Comparison of ENCODE assay signal across 30 mouse cellular contexts in genomic region chr1:76896152-76896864, GRCm38 (mm10).
DNase-seq lines count a peak whose midpoint lies in the region; ATAC-seq and TF ChIP-seq lines count a peak whose summit lies in the region.
"Had no signal": no experiment of that assay in that cellular context is flagged by ENCODE, and none has a peak within 500 bp of the region (broad histone marks: within the 10 kb centered on the region; RNA-seq: fewer than 3 reads in every experiment).

No protein-coding gene starts in this region.

- no peaks in the 10 kb centered on the region for H3K27me3 ChIP-seq in midbrain, embryonic 11.5 days (ENCODE audit: control insufficient read depth, insufficient read depth, low read length)
- H3K27me3 ChIP-seq in midbrain, postnatal 0 days (ENCODE audit: insufficient read depth, low read length), result no peaks in the 10 kb centered on the region
- H3K27me3 ChIP-seq in embryonic facial prominence, embryonic 12.5 days, result no peaks in the 10 kb centered on the region
- no peaks in the 10 kb centered on the region for H3K27me3 ChIP-seq in limb, embryonic 11.5 days (ENCODE audit: control insufficient read depth, insufficient read depth, low read length)
- no peaks in the 10 kb centered on the region for H3K27me3 ChIP-seq in liver, postnatal 0 days (ENCODE audit: insufficient read depth, low read length)
- H3K27me3 ChIP-seq in liver, embryonic 12.5 days (replicated peaks), result no peaks in the 10 kb centered on the region
- H3K27me3 ChIP-seq: heart, embryonic 13.5 days; hindbrain, embryonic 15.5 days; intestine, embryonic 15.5 days; megakaryocyte, embryonic 14.5 days; midbrain, embryonic 15.5 days; neural tube, embryonic 13.5 days had no signal

- no peak for TF ChIP-seq EP300 in liver, postnatal 0 days (IDR thresholded peaks at IDR 0.05; ENCODE audit: low read depth)

- TF ChIP-seq CTCF in midbrain, postnatal 0 days (IDR thresholded peaks at IDR 0.05), result no peak
- no peak for TF ChIP-seq CTCF in liver, postnatal 0 days (IDR thresholded peaks at IDR 0.05; ENCODE audit: low read depth)

- no peak overlapping the region for H3K9ac ChIP-seq in midbrain, embryonic 11.5 days (ENCODE audit: low read length)
- no peak overlapping the region for H3K9ac ChIP-seq in midbrain, postnatal 0 days (replicated peaks; ENCODE audit: low read length, poor library complexity, severe bottlenecking)
- no peak overlapping the region for H3K9ac ChIP-seq in embryonic facial prominence, embryonic 12.5 days
- peak overlapping the region; percentile 30; the same call in 1 of the 2 replicates for H3K9ac ChIP-seq in limb, embryonic 11.5 days (ENCODE audit: low read length)
- H3K9ac ChIP-seq in liver, postnatal 0 days (replicated peaks), result no peak overlapping the region
- H3K9ac ChIP-seq in liver, embryonic 12.5 days, result no peak overlapping the region
- H3K9ac ChIP-seq: forebrain, postnatal 0 days; heart, embryonic 13.5 days; hindbrain, embryonic 15.5 days; intestine, embryonic 15.5 days; midbrain, embryonic 15.5 days; neural tube, embryonic 13.5 days had no signal

- no peak overlapping the region for H3K4me2 ChIP-seq in midbrain, embryonic 11.5 days
- H3K4me2 ChIP-seq in midbrain, postnatal 0 days (ENCODE audit: low read depth, low read length, poor library complexity, severe bottlenecking), result no peak overlapping the region
- H3K4me2 ChIP-seq in embryonic facial prominence, embryonic 12.5 days (replicated peaks), result peak overlapping the region; percentile 13; the same call in 1 of the 2 replicates
- peak overlapping the region; percentile 20; the same call in 1 of the 2 replicates for H3K4me2 ChIP-seq in limb, embryonic 11.5 days (ENCODE audit: low read depth, severe bottlenecking)
- H3K4me2 ChIP-seq in liver, postnatal 0 days (ENCODE audit: low read depth, low read length), result no peak overlapping the region
- no peak overlapping the region for H3K4me2 ChIP-seq in liver, embryonic 12.5 days
- H3K4me2 ChIP-seq: heart, embryonic 13.5 days; hindbrain, embryonic 15.5 days; intestine, embryonic 15.5 days; liver, embryonic 11.5 days; midbrain, embryonic 15.5 days; neural tube, embryonic 13.5 days had no signal

- ATAC-seq in midbrain, embryonic 11.5 days (ENCODE audit: low FRiP score), result no peak
- no peak for ATAC-seq in midbrain, postnatal 0 days (ENCODE audit: low FRiP score)
- ATAC-seq in embryonic facial prominence, embryonic 12.5 days (ENCODE audit: insufficient number of reproducible peaks, insufficient read depth, low FRiP score, low TSS enrichment), result no peak
- 0 out of 2 replicates have a peak, but pooled peaks have one; percentile 44 for ATAC-seq in limb, embryonic 11.5 days (ENCODE audit: insufficient number of reproducible peaks, low FRiP score, low TSS enrichment, low read depth)
- no peak for ATAC-seq in liver, postnatal 0 days
- ATAC-seq in liver, embryonic 12.5 days, result no peak
- ATAC-seq: forebrain, postnatal 0 days; intestine, embryonic 15.5 days; midbrain, embryonic 15.5 days; Patski had no signal

- WGBS in midbrain, embryonic 11.5 days, result 59% methylated on average over 17 of the region's 17 CpGs
- WGBS in midbrain, postnatal 0 days, result 57% methylated on average over 17 of the region's 17 CpGs
- 26% methylated on average over 17 of the region's 17 CpGs for WGBS in embryonic facial prominence, embryonic 12.5 days
- 16% methylated on average over 17 of the region's 17 CpGs for WGBS in limb, embryonic 11.5 days
- 79% methylated on average over 17 of the region's 17 CpGs for WGBS in liver, postnatal 0 days (ENCODE audit: insufficient replicate concordance)
- 73% methylated on average over 17 of the region's 17 CpGs for WGBS in liver, embryonic 12.5 days (ENCODE audit: insufficient replicate concordance)

- no peaks in the 10 kb centered on the region for H3K36me3 ChIP-seq in midbrain, embryonic 11.5 days (ENCODE audit: control insufficient read depth, insufficient read depth, low read length)
- H3K36me3 ChIP-seq in midbrain, postnatal 0 days (ENCODE audit: insufficient read depth, low read length), result no peaks in the 10 kb centered on the region
- no peaks in the 10 kb centered on the region for H3K36me3 ChIP-seq in embryonic facial prominence, embryonic 12.5 days
- H3K36me3 ChIP-seq in limb, embryonic 11.5 days (ENCODE audit: control insufficient read depth, insufficient read depth, low read length), result no peaks in the 10 kb centered on the region
- H3K36me3 ChIP-seq in liver, postnatal 0 days (replicated peaks; ENCODE audit: insufficient read depth, low read length), result no peaks in the 10 kb centered on the region
- H3K36me3 ChIP-seq in liver, embryonic 12.5 days, result no peaks in the 10 kb centered on the region
- H3K36me3 ChIP-seq: heart, embryonic 13.5 days; hindbrain, embryonic 15.5 days; intestine, embryonic 15.5 days; midbrain, embryonic 15.5 days; neural tube, embryonic 13.5 days had no signal

- peak; percentile 78 for DNase-seq in midbrain, embryonic 11.5 days (ENCODE audit: low spot score, missing footprints)
- DNase-seq in midbrain, postnatal 0 days (ENCODE audit: low spot score), result no peak
- DNase-seq in limb, embryonic 11.5 days (ENCODE audit: low spot score), result peak; percentile 70
- DNase-seq in liver, postnatal 0 days, result no peak
- DNase-seq in adrenal gland, postnatal 4 days (ENCODE audit: low spot score in 2 of 2), result no peak
- DNase-seq in heart, postnatal 10 days, result no peak
- DNase-seq: adrenal gland, adult 2 months; cerebellum, adult 18-20 months; cerebellum, postnatal 14 days; forebrain, postnatal 0 days; gastrocnemius, postnatal 25 days; heart, adult 2 months; kidney, adult 8-10 months; kidney, postnatal 10 days; lung, adult 2 months; lung, postnatal 14 days; right cerebral cortex, adult 18-20 months; thymus, adult 2 months; thymus, postnatal 4 days had no signal

- intact Hi-C loops in heart, postnatal 10 days (cut with DNase I), result no loop called here

- H3K9me3 ChIP-seq in midbrain, embryonic 11.5 days (ENCODE audit: control insufficient read depth, low read length), result no peaks in the 10 kb centered on the region
- no peaks in the 10 kb centered on the region for H3K9me3 ChIP-seq in midbrain, postnatal 0 days (ENCODE audit: low read length)
- H3K9me3 ChIP-seq in embryonic facial prominence, embryonic 12.5 days, result no peaks in the 10 kb centered on the region
- H3K9me3 ChIP-seq in limb, embryonic 11.5 days (ENCODE audit: control insufficient read depth, low read length), result no peaks in the 10 kb centered on the region
- H3K9me3 ChIP-seq in liver, postnatal 0 days (ENCODE audit: low read length), result no peaks in the 10 kb centered on the region
- H3K9me3 ChIP-seq in liver, embryonic 12.5 days (replicated peaks), result no peaks in the 10 kb centered on the region
- H3K9me3 ChIP-seq: heart, embryonic 13.5 days; hindbrain, embryonic 15.5 days; intestine, embryonic 15.5 days; midbrain, embryonic 15.5 days; neural tube, embryonic 13.5 days had no signal

- H3K27ac ChIP-seq in midbrain, embryonic 11.5 days (ENCODE audit: low read depth, low read length), result no peak overlapping the region
- H3K27ac ChIP-seq in midbrain, postnatal 0 days (ENCODE audit: low read depth, low read length), result no peak overlapping the region
- peak overlapping the region; percentile 73 for H3K27ac ChIP-seq in embryonic facial prominence, embryonic 12.5 days
- H3K27ac ChIP-seq in limb, embryonic 11.5 days (replicated peaks; ENCODE audit: low read depth, low read length), result peak overlapping the region; percentile 77
- H3K27ac ChIP-seq in liver, postnatal 0 days (ENCODE audit: low read depth), result no peak overlapping the region
- H3K27ac ChIP-seq in liver, embryonic 12.5 days, result no peak overlapping the region
- H3K27ac ChIP-seq: heart, adult 2 months; heart, embryonic 13.5 days; hindbrain, embryonic 15.5 days; intestine, embryonic 15.5 days; midbrain, embryonic 15.5 days; neural tube, embryonic 13.5 days had no signal

- H3K4me1 ChIP-seq in midbrain, embryonic 11.5 days (ENCODE audit: control insufficient read depth, insufficient read depth, low read length), result no peaks in the 10 kb centered on the region
- H3K4me1 ChIP-seq in midbrain, postnatal 0 days (ENCODE audit: insufficient read depth, low read length), result no peaks in the 10 kb centered on the region
- peaks cover 22% of the 10 kb centered on the region for H3K4me1 ChIP-seq in embryonic facial prominence, embryonic 12.5 days
- H3K4me1 ChIP-seq in limb, embryonic 11.5 days (ENCODE audit: control insufficient read depth, insufficient read depth, low read length), result peaks cover 18% of the 10 kb centered on the region
- H3K4me1 ChIP-seq in liver, postnatal 0 days (ENCODE audit: insufficient read depth), result no peaks in the 10 kb centered on the region
- no peaks in the 10 kb centered on the region for H3K4me1 ChIP-seq in liver, embryonic 12.5 days
- H3K4me1 ChIP-seq: heart, embryonic 13.5 days; hindbrain, embryonic 15.5 days; intestine, embryonic 15.5 days; megakaryocyte, embryonic 14.5 days; midbrain, embryonic 15.5 days; neural tube, embryonic 13.5 days had no signal

- H3K4me3 ChIP-seq in midbrain, embryonic 11.5 days (ENCODE audit: low read depth, low read length), result no peak overlapping the region
- H3K4me3 ChIP-seq in midbrain, postnatal 0 days (ENCODE audit: low read depth, low read length), result no peak overlapping the region
- H3K4me3 ChIP-seq in embryonic facial prominence, embryonic 12.5 days, result no peak overlapping the region
- H3K4me3 ChIP-seq in limb, embryonic 11.5 days (ENCODE audit: low read depth, low read length), result no peak overlapping the region
- H3K4me3 ChIP-seq in liver, postnatal 0 days (ENCODE audit: low read depth, low read length), result no peak overlapping the region
- no peak overlapping the region for H3K4me3 ChIP-seq in liver, embryonic 12.5 days
- H3K4me3 ChIP-seq: heart, adult 2 months; heart, embryonic 13.5 days; hindbrain, embryonic 15.5 days; intestine, embryonic 15.5 days; megakaryocyte, embryonic 14.5 days; midbrain, embryonic 15.5 days; myocyte; neural tube, embryonic 13.5 days had no signal

Comparison
In these comparisons a context has a peak if more than half of its experiments do, and no peak if none do; other contexts are left out.
1. DNase-seq: peak in midbrain, embryonic 11.5 days (single experiment) and limb, embryonic 11.5 days (single experiment); none in midbrain, postnatal 0 days (single experiment), liver, postnatal 0 days (single experiment), adrenal gland, postnatal 4 days (0 of 2) and heart, postnatal 10 days (0 of 2).
2. H3K27ac ChIP-seq: peak in embryonic facial prominence, embryonic 12.5 days (single experiment) and limb, embryonic 11.5 days (single experiment); none in midbrain, embryonic 11.5 days (single experiment), midbrain, postnatal 0 days (single experiment), liver, postnatal 0 days (single experiment) and liver, embryonic 12.5 days (single experiment).
3. H3K4me2 ChIP-seq: peak in embryonic facial prominence, embryonic 12.5 days (single experiment) and limb, embryonic 11.5 days (single experiment); none in midbrain, embryonic 11.5 days (single experiment), midbrain, postnatal 0 days (single experiment), liver, postnatal 0 days (single experiment) and liver, embryonic 12.5 days (single experiment).